Mouse (Mus musculus) heart, adult 2 months (tissue): Measurements from ENCODE around the gene 4933427D14Rik.

Experiments used
- CTCF ChIP-seq: fragments of 200-600 bp; IDR thresholded peaks from 2 replicates; pipeline ENCODE4 v1.8.1; 2022; ENCODE audit warnings: antibody characterized with exemption, mild to moderate bottlenecking, moderate library complexity
- EP300 ChIP-seq: fragments of 200-500 bp; IDR thresholded peaks from 2 replicates; pipeline ENCODE4 v1.6.1; 2011; ENCODE audit warnings: low read depth, low read length, control low read depth; ENCODE audit not compliant: insufficient read depth
- POLR2A ChIP-seq: fragments of 200-500 bp; IDR thresholded peaks from 2 replicates; pipeline ENCODE4 v1.6.1; 2011; ENCODE audit warnings: mild to moderate bottlenecking, low read depth, low read length, control low read depth; ENCODE audit not compliant: insufficient read depth

- no peak for TF ChIP-seq CTCF
- no peak for TF ChIP-seq POLR2A
- no peak for TF ChIP-seq EP300
Observed at GRCm38 (mm10) chr11:72169871-72170270, 37.4 kb downstream of the 4933427D14Rik start.
